Mouse (Mus musculus) intestine, embryonic 16.5 days (tissue): ENCODE measurements around the gene Klra7. TPM values are rescaled to one million over a fixed set of nuclear protein-coding genes. Genes with fewer than 3 reads are reported as not detected.
"Not testable (repeated sequence)": the region's sequence is repeated elsewhere in the genome, so short reads cannot be mapped to it uniquely, and the experiment has no call there.

ENCODE experiments used
- ATAC-seq: fragments of 200-750 bp; cut with Nextera tagmentation; 2 replicates; pipeline ENCODE4 v1.8.0; 2017; ENCODE audit warnings: moderate TSS enrichment, moderate library complexity
- H3K27ac ChIP-seq: fragments of 300-500 bp; sonication (generic); 2 replicates; pipeline ENCODE4 v1.5.1; 2014; ENCODE audit warnings: mild to moderate bottlenecking, low read length
- H3K27me3 ChIP-seq: fragments of 300-500 bp; sonication (generic); replicated peaks from 2 replicates; pipeline ENCODE4 v1.6.1; 2014; ENCODE audit warnings: low read length, control low read depth, mixed read lengths; ENCODE audit not compliant: control insufficient read depth, insufficient read depth
- H3K36me3 ChIP-seq: fragments of 300-500 bp; sonication (generic); 2 replicates; pipeline ENCODE4 v1.6.1; 2014; ENCODE audit warnings: low read length, control low read depth; ENCODE audit not compliant: control insufficient read depth, insufficient read depth
- H3K4me1 ChIP-seq: fragments of 300-500 bp; sonication (generic); 2 replicates; pipeline ENCODE4 v1.6.1; 2014; ENCODE audit warnings: low read length, control low read depth, mixed read lengths; ENCODE audit not compliant: control insufficient read depth, insufficient read depth
- H3K4me2 ChIP-seq: fragments of 300-500 bp; sonication (generic); 2 replicates; pipeline ENCODE4 v1.6.1; 2014; ENCODE audit warnings: low read depth, low read length, control low read depth
- H3K4me3 ChIP-seq: fragments of 300-500 bp; sonication (generic); 2 replicates; pipeline ENCODE4 v1.5.1; 2014; ENCODE audit warnings: mild to moderate bottlenecking, low read length
- H3K9ac ChIP-seq: fragments of 300-500 bp; sonication (generic); 2 replicates; pipeline ENCODE4 v1.6.1; 2014; ENCODE audit warnings: low read depth, low read length
- H3K9me3 ChIP-seq: fragments of 300-500 bp; sonication (generic); 2 replicates; pipeline ENCODE4 v1.6.1; 2016; ENCODE audit warnings: low read length, control low read depth; ENCODE audit not compliant: control insufficient read depth
- WGBS: fragments of 180-500 bp; shearing (Covaris S2); extraction: QIAGEN DNeasy Blood & Tissue Kit; methylation state at CpG from one replicate; pipeline ENCODE4 v1.1.7; 2014; 5-methylcytosine and 5-hydroxymethylcytosine counted together
- polyA plus RNA-seq: library from polyadenylated mRNA; unstranded; fragments of >200 nt; fragmentation: Nextera tagmentation; extraction: Ambion mirVana; gene quantifications from 2 replicates; pipeline ENCODE4 v1.2.1, GENCODE M21; 2015

Gene Klra7
- not detected in 2 replicates for polyA plus RNA-seq

DNA sequence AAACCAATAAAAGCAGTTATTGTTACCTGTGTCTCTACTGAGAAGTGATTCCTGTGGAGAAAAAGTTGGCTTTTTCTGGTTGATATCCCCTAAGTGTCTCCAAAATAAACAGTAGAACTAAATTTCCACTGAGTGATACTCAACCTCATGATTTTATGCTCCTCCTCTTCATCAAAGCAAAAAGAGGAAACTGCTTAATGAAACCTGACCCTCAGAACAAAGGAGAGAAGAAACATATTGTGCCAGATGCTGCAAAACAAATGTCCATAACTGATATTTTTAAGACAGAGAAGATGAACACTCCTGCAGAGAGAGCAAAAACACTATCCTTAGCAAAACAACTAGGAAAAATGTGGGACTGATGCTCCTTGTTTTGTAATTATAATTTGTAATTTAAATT lies at the start of gene Klra7:
Gene Klra7 (minus strand): TSS at position 101 of the 400 bp plus-strand sequence.
- no peak for ATAC-seq
- no peaks in the 10 kb centered on the region for H3K36me3 ChIP-seq
- H3K4me2 ChIP-seq, result no peak within 1 kb of the TSS
- H3K27ac ChIP-seq, result no peak within 1 kb of the TSS
- H3K9me3 ChIP-seq, result no peaks in the 10 kb centered on the region
- H3K4me1 ChIP-seq, result no peaks in the 10 kb centered on the region
- H3K4me3 ChIP-seq, result no peak within 1 kb of the TSS
- H3K27me3 ChIP-seq, result no peaks in the 10 kb centered on the region
- H3K9ac ChIP-seq, result no peak within 1 kb of the TSS

DNA sequence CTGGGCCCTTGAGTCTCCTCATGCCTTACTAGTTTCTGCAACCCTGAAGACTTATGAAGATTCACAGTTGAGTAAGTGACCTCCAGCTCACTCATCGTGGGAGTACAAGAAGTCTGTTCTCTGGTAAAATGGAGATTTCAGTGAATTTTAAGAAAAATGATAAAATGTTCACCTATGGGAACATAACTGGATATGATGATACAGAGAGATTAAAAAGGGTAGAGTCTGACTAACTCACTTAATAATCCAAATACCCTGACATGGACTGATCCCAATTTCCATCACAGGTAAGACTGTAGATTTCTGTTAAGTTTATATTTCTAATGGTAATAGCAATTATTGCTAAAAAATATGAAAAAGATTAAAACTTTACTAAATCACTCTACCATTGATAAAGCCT lies 48.7 kb upstream of the Klra7 start, which contains the start of gene Klra10:
Gene Klra10 (minus strand): TSS at position 101 of the 400 bp plus-strand sequence.
- not testable (repeated sequence) for H3K36me3 ChIP-seq, H3K4me3 ChIP-seq, H3K4me2 ChIP-seq, H3K27me3 ChIP-seq, ATAC-seq, H3K4me1 ChIP-seq, H3K9ac ChIP-seq, H3K27ac ChIP-seq, H3K9me3 ChIP-seq
- WGBS, result 68% methylated on average over 1 of the region's 1 CpGs

DNA sequence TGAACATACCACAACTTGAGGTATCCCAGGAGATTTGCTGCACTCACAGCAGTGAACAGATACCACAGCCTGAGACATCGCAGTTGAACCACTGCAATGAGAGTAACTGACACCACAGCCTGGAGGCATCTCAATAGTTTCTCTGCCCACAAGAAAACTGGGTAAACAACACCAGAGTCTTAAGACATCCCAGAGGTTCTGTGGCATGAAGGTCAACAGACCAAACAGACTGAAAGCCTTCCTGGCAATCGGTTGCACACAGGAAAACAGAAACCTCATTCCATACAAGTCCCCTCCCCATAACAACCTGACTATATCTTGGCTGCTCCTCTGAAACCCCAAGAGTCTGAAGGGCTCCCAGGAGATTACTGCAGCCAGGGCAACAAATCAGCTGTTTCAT lies 22.2 kb upstream of the Klra7 start:
- no peak overlapping the region for H3K4me3 ChIP-seq
- no peak overlapping the region for H3K9ac ChIP-seq
- H3K27ac ChIP-seq, result no peak overlapping the region
- H3K4me1 ChIP-seq, result no peaks in the 10 kb centered on the region
- no peaks in the 10 kb centered on the region for H3K36me3 ChIP-seq
- 87% methylated on average over 2 of the region's 2 CpGs for WGBS
- 0 out of 2 replicates have a peak, but pooled peaks cover 2% of the 10 kb centered on the region for H3K9me3 ChIP-seq
- H3K4me2 ChIP-seq, result no peak overlapping the region
- ATAC-seq, result no peak
- H3K27me3 ChIP-seq, result no peaks in the 10 kb centered on the region

DNA sequence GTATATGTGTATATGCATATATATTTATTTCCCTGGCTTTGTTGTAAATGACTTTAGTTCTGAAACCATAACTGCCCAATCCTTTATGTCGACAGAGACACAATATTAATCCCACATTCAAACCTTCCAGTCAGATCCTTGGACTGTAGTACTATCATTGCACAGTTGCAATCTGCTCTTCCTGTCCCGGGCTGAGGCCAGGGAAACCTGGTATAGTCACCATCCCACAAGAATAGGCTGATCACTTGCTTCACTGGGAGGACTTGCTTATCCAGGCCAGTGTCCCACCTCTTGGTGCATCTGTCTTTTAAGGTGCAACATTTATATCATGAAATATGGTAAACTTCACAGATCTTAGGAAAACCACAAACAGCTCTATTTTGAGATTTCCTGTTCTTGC lies 4.4 kb upstream of the Klra7 start:
- Histone ChIP-seq H3K9ac (no peak overlapping the region), H3K36me3 (no peaks in the 10 kb centered on the region), H3K4me2 (no peak overlapping the region), H3K27ac (no peak overlapping the region), H3K4me1 (no peaks in the 10 kb centered on the region), H3K27me3 (no peaks in the 10 kb centered on the region), H3K4me3 (no peak overlapping the region), H3K9me3 (no peaks in the 10 kb centered on the region)
- no peak for ATAC-seq
- 73% methylated on average over 2 of the region's 2 CpGs for WGBS

DNA sequence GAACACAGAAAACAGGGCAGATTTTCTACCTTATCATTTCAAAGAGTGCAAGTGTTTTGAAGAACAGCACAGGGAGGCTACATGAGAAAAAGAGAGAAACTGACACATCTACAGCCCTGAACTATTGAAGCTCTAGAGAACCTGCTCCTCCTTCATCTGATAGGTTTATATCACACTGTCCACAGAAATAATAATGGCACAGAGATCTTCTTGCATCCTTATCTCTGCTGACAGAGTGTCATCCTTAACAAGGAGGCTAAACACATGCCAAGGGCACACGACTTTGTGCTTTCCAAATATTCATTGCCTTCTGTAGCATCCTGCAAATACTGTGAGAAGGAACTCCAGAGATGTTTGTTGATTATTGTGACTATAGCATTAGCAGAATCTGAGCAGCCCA lies 3.5 kb upstream of the Klra7 start:
- Histone ChIP-seq H3K4me1 (no peaks in the 10 kb centered on the region), H3K9me3 (no peaks in the 10 kb centered on the region), H3K27me3 (no peaks in the 10 kb centered on the region), H3K36me3 (no peaks in the 10 kb centered on the region), H3K4me2 (no peak overlapping the region), H3K27ac (no peak overlapping the region), H3K9ac (no peak overlapping the region), H3K4me3 (no peak overlapping the region)
- ATAC-seq, result no peak
- 50% methylated on average over 1 of the region's 1 CpGs for WGBS

DNA sequence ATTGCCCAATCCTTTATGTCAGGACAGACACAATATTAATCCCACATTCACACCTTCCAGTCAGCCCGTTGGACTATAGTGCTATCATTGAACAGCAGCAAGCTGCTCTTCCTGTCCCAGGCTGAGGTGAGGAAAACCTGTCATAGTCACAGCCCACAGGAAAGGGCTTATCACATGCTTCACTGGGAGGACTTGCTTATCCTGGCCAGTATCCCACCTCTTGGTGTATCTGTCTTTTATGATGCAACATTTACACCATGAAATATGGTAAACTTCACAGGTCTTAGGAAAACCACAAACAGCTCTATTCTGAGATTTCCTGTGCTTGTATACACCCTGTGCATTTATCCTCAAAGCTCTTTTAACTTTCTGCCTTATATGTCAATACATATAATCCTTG lies 35.7 kb downstream of the Klra7 start:
- 77% methylated on average over 1 of the region's 1 CpGs for WGBS
- H3K27me3 ChIP-seq, H3K9me3 ChIP-seq, H3K9ac ChIP-seq, H3K36me3 ChIP-seq, H3K4me1 ChIP-seq, H3K4me3 ChIP-seq, ATAC-seq, H3K27ac ChIP-seq, H3K4me2 ChIP-seq: not testable (repeated sequence)

DNA sequence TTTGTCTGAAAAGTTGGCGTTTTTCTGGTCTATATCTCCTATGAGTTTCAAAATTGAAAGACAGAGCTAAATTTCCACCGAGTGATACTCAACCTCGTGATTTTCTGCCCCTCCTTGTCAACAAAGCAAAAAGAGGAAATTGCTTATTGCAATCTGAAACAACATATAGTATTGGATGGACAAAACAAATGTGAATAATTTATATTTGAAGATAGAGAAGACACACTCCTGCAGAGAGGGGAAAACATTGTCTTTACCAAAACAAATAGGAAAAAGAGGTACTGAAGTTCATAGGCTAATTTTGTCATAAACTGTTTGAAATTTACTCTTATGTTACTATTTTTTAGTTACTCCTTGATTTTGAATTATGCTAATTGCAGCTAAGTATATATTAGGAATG lies 40.1 kb downstream of the Klra7 start, which contains the start of gene Klra9:
Gene Klra9 (minus strand): TSS at position 101 of the 400 bp plus-strand sequence.
- not testable (repeated sequence) for ATAC-seq, H3K9me3 ChIP-seq, H3K27me3 ChIP-seq, H3K4me2 ChIP-seq, H3K36me3 ChIP-seq, H3K4me3 ChIP-seq, H3K9ac ChIP-seq, H3K4me1 ChIP-seq, H3K27ac ChIP-seq
- 55% methylated on average over 3 of the region's 3 CpGs for WGBS

Other genes with a start within 250 kb of the Klra7 start
- not detected in 2 replicates for gene Klra6, start 206.4 kb downstream of the Klra7 start, polyA plus RNA-seq
- not detected in 2 replicates for gene Klra4, start 166.1 kb downstream of the Klra7 start, polyA plus RNA-seq
- gene Klra8, start 103.4 kb downstream of the Klra7 start, polyA plus RNA-seq, result not detected in 2 replicates
- not detected in 2 replicates for gene Klra9, start 40.2 kb downstream of the Klra7 start, polyA plus RNA-seq
- gene Klra10, start 48.6 kb upstream of the Klra7 start, polyA plus RNA-seq, result not detected in 2 replicates
- not detected in 2 replicates for gene Klra3, start 104.3 kb upstream of the Klra7 start, polyA plus RNA-seq
- gene Klra1, start 153.6 kb upstream of the Klra7 start, polyA plus RNA-seq, result not detected in 2 replicates